Mouse (Mus musculus): ENCODE measurements around the gene Prlh. TPM values are rescaled to one million over a fixed set of nuclear protein-coding genes. Genes with fewer than 3 reads are reported as not detected.

Prlh gene
- polyA plus RNA-seq, 1 experiment from 2014 or later, result not detected

DNA sequence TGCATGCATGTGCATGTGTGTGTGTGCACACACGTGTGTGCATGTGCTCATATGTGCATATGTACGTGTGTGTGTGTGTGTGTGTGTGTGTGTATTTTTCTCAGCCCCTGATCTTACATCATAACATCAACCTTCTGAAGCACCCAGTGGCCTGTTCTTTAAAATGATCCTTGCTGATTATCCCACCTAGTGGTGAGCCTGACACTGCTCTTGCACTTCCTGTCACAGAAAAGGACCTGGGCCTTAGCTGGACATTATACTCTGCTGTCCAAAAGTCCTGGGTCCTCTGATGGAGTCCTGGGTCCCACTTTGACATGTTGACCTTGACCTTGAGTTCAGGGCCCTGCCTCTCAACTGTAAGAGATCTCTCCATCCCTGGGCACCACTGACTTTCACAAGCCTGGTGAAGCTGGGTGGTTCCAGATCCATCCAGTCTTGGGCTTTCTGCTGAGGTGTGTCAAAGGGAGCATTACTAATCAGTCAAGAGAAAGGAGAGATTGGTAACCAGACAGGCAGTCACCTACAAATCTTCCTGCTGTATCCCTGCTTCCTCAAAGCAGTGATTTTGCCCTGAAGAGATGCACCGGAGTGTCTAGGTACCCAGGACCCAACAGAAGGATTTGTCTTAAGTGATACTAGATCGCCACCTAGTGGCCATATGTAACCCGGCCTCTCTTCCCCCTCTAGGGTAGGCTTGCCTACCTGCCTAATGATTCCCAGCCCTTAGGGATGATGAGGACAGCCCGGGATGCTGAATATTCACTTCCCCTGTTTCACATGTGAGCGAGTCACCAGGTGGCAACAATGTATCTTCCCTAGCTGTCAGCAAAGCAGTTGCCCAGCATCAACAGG lies 3.6 kb downstream of the Prlh start:
- Histone ChIP-seq H3K9ac (no peak overlapping the region), H3K4me3 (replicated peaks) (no peak overlapping the region), H3K9me3 (replicated peaks) (no peaks in the 10 kb centered on the region), H3K4me2 (no peak overlapping the region), H3K27me3 (peaks cover 10% of the 10 kb centered on the region), H3K36me3 (no peaks in the 10 kb centered on the region), H3K27ac (no peak overlapping the region), H3K4me1 (no peaks in the 10 kb centered on the region)
- 30% methylated on average over 7 of the region's 7 CpGs for WGBS
- peak; percentile 70 for ATAC-seq (replicated peaks; ENCODE audit: low FRiP score)

DNA sequence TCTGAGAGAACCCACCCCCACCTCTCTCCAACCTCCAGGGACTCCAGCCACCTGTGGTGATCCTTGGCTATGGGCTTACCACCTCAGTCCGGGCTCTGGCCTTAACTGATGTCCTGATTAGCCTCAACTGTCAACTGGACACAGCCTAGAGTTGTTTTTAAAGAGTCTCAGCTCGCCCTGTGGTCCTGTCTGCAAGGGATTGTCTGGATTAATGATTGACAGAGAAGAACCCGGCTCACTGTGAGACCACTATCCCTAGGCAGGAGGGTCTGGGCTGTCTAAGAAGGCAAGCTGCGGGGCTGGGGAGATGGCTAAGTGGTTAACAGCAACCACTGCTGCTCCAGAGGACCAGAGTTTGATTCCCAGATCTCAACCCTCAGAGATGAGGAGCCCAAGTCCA lies 9.6 kb downstream of the Prlh start:
- peaks cover 13% of the 10 kb centered on the region for H3K4me1 ChIP-seq
- peak; percentile 64 for ATAC-seq (replicated peaks; ENCODE audit: low FRiP score)
- H3K36me3 ChIP-seq, result no peaks in the 10 kb centered on the region
- H3K4me2 ChIP-seq, result no peak overlapping the region
- no peaks in the 10 kb centered on the region for H3K9me3 ChIP-seq (replicated peaks)
- H3K27ac ChIP-seq, result peak overlapping the region; percentile 87
- peaks cover 13% of the 10 kb centered on the region for H3K27me3 ChIP-seq
- no peak overlapping the region for H3K9ac ChIP-seq
- 40% methylated on average over 4 of the region's 4 CpGs for WGBS
- H3K4me3 ChIP-seq (replicated peaks), result no peak overlapping the region

DNA sequence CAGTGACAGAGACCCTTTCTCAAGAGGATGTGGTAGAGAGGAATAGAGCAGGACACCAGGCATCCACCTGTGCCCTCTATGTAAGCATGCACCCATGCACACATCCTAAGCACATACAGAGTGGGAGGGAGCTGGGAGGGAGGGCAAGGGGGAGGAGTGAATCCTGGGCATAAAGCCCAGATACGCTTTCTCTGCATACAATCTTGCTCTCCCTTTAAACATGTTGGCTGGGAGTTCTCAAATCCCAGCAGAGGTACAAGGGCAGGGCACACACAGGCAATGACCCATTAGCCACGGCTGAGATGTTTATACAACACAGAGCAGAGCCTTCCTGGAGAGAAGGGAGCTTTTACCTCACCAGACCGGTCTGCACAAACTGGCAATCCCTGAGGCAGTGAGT lies 10.1 kb downstream of the Prlh start:
- Histone ChIP-seq H3K9me3 (replicated peaks) (no peaks in the 10 kb centered on the region), H3K4me2 (no peak overlapping the region), H3K9ac (no peak overlapping the region), H3K27me3 (peaks cover 11% of the 10 kb centered on the region), H3K36me3 (no peaks in the 10 kb centered on the region), H3K4me3 (replicated peaks) (no peak overlapping the region), H3K27ac (peak overlapping the region; percentile 87), H3K4me1 (peaks cover 17% of the 10 kb centered on the region)
- WGBS, result 17% methylated on average over 3 of the region's 3 CpGs
- peak; percentile 74 for ATAC-seq (replicated peaks; ENCODE audit: low FRiP score)

DNA sequence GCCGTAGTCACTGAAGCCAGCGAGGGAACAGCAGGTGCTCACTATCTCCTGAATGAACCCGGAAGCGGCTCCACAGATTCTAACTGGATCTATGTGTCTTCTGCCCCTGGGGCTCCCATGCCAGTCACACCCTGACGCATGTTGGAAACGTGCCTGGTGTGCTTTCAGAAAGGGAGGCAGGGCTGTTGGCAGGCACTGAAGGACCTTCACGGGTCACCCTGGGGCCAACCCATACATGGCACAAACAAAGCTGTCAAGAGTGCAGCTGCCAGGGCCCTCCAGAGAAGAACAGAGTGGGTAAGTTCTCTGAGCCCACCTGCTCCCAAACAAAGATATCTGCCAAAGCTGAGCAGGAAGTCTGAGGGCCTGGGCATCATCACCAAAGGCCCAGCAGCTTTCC lies 14.7 kb downstream of the Prlh start:
- ATAC-seq (replicated peaks; ENCODE audit: low FRiP score), result no peak
- Histone ChIP-seq H3K27me3 (peaks cover 10% of the 10 kb centered on the region), H3K9me3 (replicated peaks) (no peaks in the 10 kb centered on the region), H3K27ac (no peak overlapping the region), H3K4me3 (replicated peaks) (no peak overlapping the region), H3K4me1 (peaks cover 32% of the 10 kb centered on the region), H3K9ac (no peak overlapping the region), H3K4me2 (no peak overlapping the region), H3K36me3 (no peaks in the 10 kb centered on the region)
- 75% methylated on average over 7 of the region's 7 CpGs for WGBS

DNA sequence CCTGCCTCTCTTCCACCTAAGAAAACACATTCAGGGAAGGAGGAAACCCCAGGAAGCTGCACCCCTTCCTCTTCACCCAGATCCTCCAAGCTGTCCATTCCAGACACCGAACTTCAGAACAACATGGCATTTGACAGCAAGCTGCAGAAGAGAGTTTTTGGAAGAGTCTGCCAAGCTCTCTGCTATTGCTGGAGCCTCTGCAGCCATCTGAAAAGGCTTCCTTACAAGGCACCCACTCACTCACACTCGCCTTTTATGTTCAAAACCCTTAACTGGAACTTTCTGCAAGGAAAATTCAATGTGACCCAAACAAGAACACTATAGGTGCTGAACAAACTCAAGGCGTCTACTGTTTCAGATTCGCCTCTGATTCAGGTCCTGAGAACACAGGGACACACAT lies 15.7 kb downstream of the Prlh start:
- H3K27ac ChIP-seq, result peak overlapping the region; percentile 80; the same call in 1 of the 2 replicates

DNA sequence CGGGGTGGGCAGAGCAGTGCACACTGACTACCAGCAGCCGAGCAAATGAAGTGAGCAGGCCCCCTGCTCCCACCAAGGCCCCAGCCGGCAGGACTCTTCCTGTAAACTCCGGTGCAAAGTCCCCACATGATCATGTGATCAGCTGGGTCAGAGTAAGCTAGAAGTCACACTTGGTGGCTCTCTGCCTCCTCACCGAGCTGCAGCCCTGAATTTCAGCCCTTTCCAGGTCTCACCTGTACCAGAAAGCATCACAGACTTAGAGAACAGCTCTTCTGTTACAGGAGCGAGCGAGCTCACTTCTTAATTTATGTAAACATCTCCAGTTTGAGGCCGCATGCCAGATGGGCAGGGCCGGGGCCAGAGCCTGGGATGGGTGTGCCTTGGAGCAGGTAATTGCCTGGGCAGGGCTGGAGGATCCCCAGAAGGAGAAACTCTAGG lies 16.5 kb downstream of the Prlh start, which contains the start of gene Rab17:
TSS of gene Rab17 (minus strand) at position 315 of the 438 bp plus-strand sequence.
- H3K9me3 ChIP-seq (replicated peaks), result no peaks in the 10 kb centered on the region
- ATAC-seq (replicated peaks; ENCODE audit: low FRiP score), result peak; percentile 78
- H3K27ac ChIP-seq, result peak within 1 kb of the TSS; percentile 80
- H3K9ac ChIP-seq, result 0 out of 2 replicates have a peak within 1 kb of the TSS, but pooled peaks have one; percentile 9
- peaks cover 36% of the 10 kb centered on the region for H3K4me1 ChIP-seq
- peaks cover 14% of the 10 kb centered on the region for H3K27me3 ChIP-seq
- WGBS, result 15% methylated on average over 9 of the region's 9 CpGs
- no peaks in the 10 kb centered on the region for H3K36me3 ChIP-seq
- peak within 1 kb of the TSS; percentile 44 for H3K4me2 ChIP-seq
- peak within 1 kb of the TSS; percentile 22; the same call in 1 of the 2 replicates for H3K4me3 ChIP-seq (replicated peaks)

More for the DNA sequence above, 15.7 kb downstream of the Prlh start:
- H3K4me3 ChIP-seq (replicated peaks), result no peak overlapping the region
- H3K27me3 ChIP-seq, result peaks cover 14% of the 10 kb centered on the region
- peak overlapping the region; percentile 44 for H3K4me2 ChIP-seq
- H3K36me3 ChIP-seq, result no peaks in the 10 kb centered on the region
- 80% methylated on average over 4 of the region's 4 CpGs for WGBS
- no peak overlapping the region for H3K9ac ChIP-seq
- H3K9me3 ChIP-seq (replicated peaks), result no peaks in the 10 kb centered on the region
- peaks cover 29% of the 10 kb centered on the region for H3K4me1 ChIP-seq
- no peak for ATAC-seq (replicated peaks; ENCODE audit: low FRiP score)

DNA sequence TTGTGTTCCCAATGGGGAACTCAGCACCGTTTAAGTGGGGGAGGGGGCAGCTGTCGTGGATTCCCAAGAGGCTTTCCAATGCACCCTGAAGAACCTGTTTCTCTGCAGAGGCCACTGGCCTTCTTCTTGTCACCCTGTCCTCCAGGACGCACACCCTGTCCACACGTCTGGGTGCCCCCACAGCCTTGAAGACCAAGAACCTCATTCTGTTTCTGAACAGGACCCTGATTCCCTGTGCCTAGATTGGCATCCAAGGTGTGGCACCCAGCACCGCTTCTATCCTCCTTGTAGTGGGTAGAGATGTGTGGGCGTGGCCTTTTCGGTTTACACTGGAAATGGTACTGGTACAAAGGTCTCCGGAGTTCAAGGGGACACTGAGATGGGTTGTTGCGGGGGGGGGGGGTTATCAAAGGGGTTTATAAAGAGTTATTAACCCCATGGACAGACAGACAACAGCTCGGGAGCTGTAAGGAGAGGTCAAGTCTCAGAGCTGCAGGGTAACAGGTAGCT lies 17.0 kb downstream of the Prlh start:
- H3K4me3 ChIP-seq (replicated peaks), result no peak overlapping the region
- 71% methylated on average over 10 of the region's 10 CpGs for WGBS

DNA sequence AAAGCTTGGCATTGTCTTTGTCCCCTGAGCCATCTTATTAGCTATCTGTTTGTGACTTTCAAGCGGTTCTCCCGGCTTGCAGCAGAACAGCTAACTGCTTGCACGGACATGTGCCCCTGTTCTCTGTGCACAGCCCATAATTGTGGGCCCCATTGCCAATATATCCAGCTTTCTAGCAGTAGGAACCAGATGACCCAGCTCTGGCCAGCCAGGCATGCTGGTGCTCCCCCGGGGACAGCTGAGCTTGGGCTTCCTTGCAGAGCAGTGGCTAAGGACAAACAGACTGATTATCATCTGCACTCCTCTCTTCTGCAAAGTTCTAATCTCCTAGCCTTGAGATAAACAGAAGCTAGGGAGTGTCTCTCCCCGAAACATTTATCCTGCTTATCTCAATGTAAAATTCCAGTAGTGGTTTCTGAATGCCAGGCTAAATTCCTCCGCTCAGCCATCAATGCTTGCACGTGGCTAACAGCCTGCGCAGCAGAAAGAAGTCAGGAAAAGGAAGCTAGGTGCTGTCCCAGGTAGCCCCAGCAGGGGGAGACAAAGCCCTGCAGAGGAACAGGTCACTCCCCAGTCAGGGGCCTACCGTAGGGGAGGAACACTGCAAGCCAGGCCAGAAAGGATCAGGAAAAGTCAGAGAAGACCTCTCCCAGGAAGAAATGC lies 20.1 kb downstream of the Prlh start:
- Histone ChIP-seq H3K27ac (no peak overlapping the region), H3K4me2 (no peak overlapping the region), H3K36me3 (no peaks in the 10 kb centered on the region), H3K4me1 (peaks cover 42% of the 10 kb centered on the region), H3K9ac (no peak overlapping the region), H3K27me3 (peaks cover 14% of the 10 kb centered on the region), H3K9me3 (replicated peaks) (no peaks in the 10 kb centered on the region), H3K4me3 (replicated peaks) (no peak overlapping the region)
- 29% methylated on average over 9 of the region's 9 CpGs for WGBS
- ATAC-seq (replicated peaks; ENCODE audit: low FRiP score), result peak; percentile 82

More for the DNA sequence above, 17.0 kb downstream of the Prlh start:
- peaks cover 14% of the 10 kb centered on the region for H3K27me3 ChIP-seq
- peak overlapping the region; percentile 44; the same call in 1 of the 2 replicates for H3K4me2 ChIP-seq
- H3K27ac ChIP-seq, result peak overlapping the region; percentile 80
- peaks cover 42% of the 10 kb centered on the region for H3K4me1 ChIP-seq
- H3K9ac ChIP-seq, result no peak overlapping the region
- no peak for ATAC-seq (replicated peaks; ENCODE audit: low FRiP score)
- H3K9me3 ChIP-seq (replicated peaks), result no peaks in the 10 kb centered on the region
- H3K36me3 ChIP-seq, result no peaks in the 10 kb centered on the region

DNA sequence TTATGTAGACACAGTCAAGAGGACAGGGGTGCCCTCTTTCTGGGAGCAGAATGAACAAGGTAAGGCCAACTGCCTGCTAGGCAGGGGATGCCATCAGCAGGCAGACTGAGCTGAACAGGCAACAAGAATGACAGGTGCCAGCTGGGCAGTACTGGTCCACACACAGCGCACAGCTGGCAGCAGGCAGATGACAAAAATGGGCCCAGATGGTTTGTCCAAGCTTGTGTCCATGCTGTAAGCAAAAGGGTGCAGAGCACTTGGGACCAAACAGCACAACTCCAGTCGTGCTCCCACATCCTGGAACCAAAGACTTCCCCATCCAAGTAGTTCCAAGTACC lies 20.6 kb downstream of the Prlh start:
- Histone ChIP-seq H3K27ac (no peak overlapping the region), H3K4me1 (peaks cover 42% of the 10 kb centered on the region), H3K4me3 (replicated peaks) (no peak overlapping the region), H3K4me2 (no peak overlapping the region), H3K9me3 (replicated peaks) (no peaks in the 10 kb centered on the region), H3K9ac (no peak overlapping the region), H3K36me3 (no peaks in the 10 kb centered on the region), H3K27me3 (peaks cover 14% of the 10 kb centered on the region)
- ATAC-seq (replicated peaks; ENCODE audit: low FRiP score), result peak; percentile 52
- 86% methylated on average over 2 of the region's 2 CpGs for WGBS

DNA sequence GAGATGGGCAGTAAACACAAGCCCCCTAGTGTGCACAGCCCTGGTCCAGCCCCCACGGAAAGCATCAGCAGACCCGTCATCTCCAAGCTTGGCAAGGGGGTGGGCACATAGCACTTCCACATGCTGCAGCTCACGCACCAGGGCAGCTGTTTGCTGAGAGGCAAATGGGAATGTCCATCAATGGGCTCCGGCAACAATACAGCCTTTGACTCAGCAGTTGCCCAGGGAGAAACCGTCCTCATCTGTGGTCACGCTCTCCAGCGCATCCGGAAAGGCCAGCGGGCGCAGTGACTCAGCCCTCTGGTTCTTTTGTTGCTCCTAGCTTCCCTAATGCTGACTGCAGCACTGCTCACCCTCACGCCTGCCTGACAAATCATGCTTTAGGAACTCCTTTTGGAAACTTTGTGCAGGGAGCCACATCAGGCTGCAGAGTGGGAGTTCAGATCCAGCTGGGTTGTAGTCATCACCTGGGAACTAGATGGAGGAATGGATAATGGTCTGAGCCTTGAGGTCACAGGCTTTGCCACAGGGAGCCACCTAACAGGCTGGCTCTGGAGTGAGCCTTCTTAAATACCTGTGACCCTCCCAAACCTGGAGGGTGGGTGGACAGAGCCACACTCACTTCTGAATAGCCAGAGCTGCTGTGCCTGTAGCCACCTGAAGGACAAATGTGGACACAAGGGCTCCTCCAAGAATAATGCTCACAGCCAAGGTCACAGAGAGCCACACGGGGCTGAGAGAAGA lies 22.2 kb downstream of the Prlh start:
- Histone ChIP-seq H3K36me3 (no peaks in the 10 kb centered on the region), H3K9ac (no peak overlapping the region), H3K27me3 (peaks cover 14% of the 10 kb centered on the region), H3K4me2 (no peak overlapping the region; the same call in 1 of the 2 replicates), H3K27ac (no peak overlapping the region), H3K4me3 (replicated peaks) (no peak overlapping the region), H3K9me3 (replicated peaks) (no peaks in the 10 kb centered on the region), H3K4me1 (peaks cover 31% of the 10 kb centered on the region)
- WGBS, result 31% methylated on average over 12 of the region's 12 CpGs
- ATAC-seq (replicated peaks; ENCODE audit: low FRiP score), result 0 out of 2 replicates have a peak, but pooled peaks have one; percentile 46

DNA sequence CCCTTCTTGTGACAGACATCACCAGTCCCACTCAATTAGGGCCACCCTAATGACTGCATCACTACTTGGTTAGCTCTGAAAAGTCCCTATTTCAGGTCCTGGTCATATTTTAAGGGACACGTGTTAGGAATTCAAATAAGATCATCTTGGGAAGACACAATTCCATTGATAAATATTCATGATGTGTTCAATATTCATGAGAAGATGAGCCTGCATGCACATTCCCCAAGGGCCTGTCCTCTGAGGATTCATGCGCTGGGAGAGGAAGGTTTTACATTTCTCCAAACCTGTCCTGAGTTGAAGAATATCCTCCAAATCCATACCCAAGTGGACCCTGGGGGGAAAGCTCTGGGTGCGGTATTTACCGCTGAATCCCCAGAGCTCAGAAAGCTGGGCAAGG lies 23.1 kb downstream of the Prlh start:
- ATAC-seq (replicated peaks; ENCODE audit: low FRiP score), result no peak
- Histone ChIP-seq H3K4me1 (peaks cover 31% of the 10 kb centered on the region), H3K9ac (no peak overlapping the region), H3K27ac (no peak overlapping the region), H3K4me2 (no peak overlapping the region), H3K4me3 (replicated peaks) (no peak overlapping the region), H3K27me3 (peaks cover 14% of the 10 kb centered on the region), H3K9me3 (replicated peaks) (no peaks in the 10 kb centered on the region), H3K36me3 (no peaks in the 10 kb centered on the region)
- 93% methylated on average over 4 of the region's 4 CpGs for WGBS
